Mouse (Mus musculus) testis, postnatal 14 days (tissue): ENCODE results near the gene Chmp4b.

ENCODE experiments used
- DNase-seq: peaks from one replicate; pipeline ENCODE4 v3.0.0; 2021; ENCODE audit warnings: low spot score

Gene Chmp4b

DNA sequence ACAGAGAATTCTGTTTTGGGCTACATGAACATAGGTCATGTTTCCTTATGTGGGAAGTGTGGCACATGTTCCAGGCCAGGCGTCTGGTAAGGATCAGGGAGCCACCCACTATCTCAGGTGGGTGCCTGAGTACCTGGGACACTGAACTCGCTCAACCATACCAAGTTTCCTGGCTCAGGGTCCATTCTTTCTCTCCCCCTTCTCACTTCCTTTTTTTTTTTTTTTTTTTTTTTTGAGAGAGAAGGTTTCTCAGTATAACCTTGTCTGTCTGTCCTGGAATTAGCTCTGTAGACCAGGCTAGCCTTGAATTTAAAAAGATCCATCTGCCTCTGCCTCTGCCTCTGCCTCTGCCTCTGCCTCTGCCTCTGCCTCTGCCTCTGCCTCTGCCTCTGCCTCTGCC is 68.8 kb downstream of the Chmp4b start:
- no peak for DNase-seq

DNA sequence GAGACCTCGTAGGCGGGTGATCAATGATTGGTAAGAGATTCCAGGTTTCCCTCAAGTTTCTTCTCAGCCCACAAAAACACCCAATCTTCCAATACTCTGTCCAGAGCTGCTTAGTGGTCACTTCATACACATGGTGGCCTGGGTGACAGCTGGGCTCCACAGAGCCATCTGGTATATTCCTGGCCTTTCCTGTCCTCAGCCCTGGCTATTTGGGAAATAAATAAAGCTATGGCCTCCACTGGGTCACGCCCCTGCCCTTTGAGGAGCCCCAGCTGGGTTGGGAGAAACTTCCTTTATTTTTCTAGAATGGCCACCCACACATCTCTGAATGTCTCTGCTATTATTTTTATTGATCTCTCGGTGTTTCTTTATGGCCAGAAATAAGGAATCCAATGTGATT is 72.0 kb downstream of the Chmp4b start:
- no peak for DNase-seq

DNA sequence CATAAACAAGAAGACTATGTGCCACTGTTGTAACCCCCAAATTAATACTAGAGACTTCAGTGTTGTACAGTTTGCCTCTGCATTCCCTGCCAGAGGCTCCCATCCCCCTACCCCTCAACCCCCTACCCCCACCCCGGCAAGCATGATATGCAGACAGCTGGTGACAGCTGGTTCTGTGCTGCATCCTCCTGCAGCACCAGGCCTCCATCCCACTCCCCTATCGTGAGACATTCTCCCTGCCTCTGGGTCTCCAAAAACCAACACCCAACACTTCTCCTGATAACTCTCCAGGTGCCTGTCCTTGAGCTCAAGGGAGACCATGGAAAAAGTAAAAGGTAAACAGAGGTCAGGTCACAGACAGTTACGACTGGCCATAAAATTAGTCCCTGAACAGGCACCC is 78.2 kb downstream of the Chmp4b start:
- DNase-seq: no peak

DNA sequence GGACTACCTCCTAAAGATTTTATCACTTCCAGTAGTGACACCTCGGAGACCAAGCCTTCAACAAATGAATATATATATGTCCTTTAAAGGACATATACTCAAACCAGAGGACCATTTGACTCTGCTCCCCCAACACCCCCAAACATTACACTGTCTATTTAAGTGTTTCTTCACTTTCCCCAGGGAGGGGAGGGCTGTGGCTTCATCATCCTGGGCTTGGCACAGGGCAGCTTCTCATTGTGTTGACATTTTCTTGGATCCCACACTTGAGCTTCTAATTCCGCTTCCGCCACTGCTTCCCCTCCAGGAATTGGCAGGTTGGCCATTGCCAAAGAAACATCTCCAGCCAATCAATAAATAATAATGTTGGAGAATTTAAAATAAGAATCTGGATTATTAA is 79.3 kb downstream of the Chmp4b start:
- DNase-seq: no peak

DNA sequence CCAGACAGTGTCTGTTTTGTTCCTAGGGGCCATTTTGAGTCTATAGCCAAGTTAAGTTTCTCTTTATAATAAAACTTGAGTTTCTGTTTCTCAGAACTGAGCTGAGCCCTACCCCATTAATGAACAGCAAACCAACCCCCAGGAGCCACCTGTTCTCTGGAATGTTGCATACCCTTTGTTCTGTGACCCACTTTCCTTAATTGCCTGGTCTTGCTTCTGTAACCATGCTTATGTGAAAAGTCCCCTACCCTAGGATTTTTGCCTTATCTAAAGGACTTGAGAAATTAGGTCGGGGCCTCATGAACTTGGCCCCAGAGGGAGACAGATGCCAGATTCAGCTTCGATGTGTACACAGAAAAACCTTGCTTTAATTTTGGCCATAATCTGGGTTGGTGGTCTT is 80.4 kb downstream of the Chmp4b start:
- DNase-seq: no peak

DNA sequence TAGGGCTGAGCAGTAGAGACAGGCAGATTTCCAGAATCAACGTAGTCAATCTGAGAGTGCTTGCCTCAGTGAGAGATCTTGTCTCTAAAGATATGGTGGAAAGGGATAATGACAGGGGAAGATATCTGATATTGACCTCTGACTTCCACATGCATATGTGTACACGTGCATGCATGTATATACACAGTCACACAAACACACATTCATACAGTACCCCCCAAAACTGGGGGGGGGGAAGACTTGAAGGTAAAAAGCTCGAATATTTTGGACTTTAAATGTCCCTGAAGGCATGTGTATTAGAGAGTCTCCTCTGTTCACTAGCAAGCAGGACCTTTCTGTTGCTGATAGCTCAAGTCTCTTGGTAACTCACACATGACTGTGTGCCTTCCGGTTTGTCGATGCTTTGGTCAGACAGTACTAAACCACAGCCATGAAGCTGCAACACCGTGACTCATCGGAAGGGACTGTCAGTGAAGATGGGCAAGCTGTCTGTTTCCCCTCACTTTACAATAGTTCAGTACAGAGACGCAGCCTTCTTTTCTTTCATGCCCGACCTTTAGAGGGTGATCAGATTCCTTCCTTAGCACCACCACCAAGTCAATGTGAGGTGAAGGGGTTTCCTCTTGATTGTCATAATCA is 81.1 kb downstream of the Chmp4b start:
- DNase-seq: no peak

DNA sequence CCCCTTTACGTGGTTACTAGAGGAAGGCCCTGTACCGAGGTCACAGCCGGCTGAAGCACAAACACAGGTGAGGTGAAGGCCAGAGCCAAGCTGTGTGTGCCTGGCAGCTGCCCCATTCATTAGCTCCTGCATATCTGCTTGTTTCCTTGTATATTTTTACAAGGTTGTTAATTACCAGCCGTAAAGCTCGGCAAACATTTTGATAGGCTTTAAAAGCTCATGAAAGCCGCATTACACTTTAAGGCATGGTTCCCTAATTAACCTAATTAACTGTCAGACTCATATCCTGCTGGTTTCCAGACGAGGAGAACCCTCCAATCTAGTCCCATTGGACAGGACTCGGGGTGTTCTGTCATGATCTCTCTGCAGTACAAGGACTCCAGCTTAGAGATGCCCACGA is 83.5 kb downstream of the Chmp4b start:
- DNase-seq: no peak

DNA sequence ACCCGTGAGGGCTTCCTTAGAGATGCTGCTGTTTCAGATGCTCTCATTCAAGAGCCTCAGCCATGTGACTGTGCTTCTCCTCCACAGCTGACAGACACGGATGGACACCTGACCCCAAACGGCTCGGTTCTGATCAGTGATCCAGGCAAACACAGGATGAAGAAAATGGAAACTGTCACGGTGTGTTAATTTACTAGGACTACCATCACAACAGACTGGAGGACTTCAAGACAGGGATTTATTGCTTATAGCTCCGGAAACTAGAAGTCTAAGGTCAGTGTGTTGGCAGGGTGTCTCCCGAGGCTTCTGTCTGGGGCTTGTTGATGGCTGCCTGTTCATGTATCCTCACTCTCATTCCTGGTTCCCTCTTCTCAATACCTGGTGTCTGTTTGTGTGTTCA is 83.9 kb downstream of the Chmp4b start:
- no peak for DNase-seq

DNA sequence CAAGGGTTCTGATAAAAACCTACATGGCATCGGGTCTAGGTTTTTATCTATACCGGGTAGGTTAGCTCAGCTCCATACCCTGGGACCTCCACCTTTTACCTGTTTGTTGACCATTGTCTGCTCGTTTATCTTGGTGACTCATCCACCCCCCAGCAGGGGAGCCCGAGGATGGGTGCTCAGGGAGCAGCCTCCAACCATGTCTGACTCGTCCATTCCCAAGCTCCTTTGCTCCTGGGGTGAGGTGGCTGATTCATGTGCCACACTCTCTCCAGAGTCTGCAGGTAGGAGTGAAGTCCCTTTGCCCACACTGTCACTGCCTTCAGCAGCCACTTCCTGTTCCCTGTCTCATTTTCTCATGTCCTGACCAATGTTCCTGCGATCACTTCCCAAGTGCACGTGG is 84.5 kb downstream of the Chmp4b start:
- DNase-seq: no peak

DNA sequence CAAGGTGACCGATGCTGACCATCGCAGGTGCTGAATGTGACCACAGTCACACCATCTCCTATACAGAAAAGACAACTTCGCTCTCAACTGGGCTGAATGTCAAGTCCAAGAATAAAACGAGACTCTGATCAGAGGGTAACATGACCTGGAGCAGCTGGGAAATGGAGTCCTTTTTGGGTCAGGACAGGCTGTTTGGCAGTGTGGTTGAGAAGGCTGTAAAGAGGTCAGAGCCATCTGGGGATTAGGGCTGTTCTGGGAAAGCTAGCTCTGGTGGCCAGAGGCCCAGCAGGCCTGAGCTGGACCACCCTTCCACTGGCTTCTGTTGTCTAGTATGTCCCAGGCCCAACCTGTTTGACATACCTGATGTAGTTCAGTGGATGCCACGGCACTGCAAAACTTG is 87.1 kb downstream of the Chmp4b start:
- no peak for DNase-seq

DNA sequence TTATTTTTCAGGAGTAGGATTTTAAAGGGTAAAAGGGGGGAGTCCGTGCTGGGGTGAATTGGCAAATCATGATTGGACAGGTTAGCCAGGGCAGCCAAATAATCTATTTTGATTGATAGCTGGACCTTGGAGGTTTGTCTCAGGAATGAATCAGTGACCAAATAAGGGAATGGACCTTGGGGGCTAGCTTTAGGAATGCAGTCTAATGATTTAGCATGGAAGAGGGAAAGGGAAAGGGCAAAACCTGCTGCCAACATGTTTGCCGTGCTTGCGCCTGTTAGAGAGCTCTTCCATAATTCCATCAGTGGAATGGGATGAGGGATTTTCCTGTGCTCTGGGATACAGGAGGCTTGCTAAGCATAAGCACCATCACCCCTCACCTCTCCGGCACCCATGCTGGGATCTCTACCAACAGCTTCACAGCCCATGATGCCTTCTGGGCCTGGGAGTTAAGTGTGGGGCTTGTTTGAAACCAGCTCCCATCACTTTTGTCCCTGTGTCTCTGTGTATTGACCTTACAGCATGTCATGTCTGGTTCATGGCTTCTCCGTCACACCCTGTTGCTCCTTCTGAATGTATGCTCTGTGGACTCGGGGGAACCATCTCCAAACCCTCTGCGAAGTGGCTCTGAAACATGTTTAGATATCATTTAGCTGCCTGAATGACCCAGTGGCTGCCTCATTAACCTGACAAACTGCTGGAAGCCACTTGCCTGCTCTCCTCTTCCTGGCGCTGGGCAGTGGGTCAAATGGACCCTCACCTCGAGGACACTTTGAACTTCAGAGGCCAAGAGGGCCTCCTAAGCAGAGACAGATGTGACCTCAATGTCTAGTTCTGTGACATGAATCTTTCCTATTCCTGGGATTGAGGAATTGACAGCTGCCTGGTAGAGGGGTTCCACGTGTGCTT is 91.7 kb downstream of the Chmp4b start:
- DNase-seq: no peak

DNA sequence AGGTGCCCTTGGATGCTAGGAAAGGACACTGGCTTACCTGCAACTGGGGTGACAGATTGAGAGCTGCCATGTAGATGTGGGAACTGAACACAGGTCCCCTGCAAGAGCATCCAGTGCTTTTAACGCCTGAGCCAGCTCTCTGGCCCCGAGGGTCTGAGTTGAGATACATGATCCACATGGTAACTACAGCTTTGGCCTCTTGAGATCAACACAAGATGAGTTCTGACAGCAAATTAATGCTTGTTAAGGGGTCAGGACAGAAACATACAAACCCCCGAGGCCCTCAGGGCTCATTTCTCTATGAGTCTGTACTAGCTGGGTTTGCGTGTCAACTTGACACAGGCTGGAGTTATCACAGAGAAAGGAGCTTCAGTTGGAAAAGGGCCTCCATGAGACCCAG is 92.4 kb downstream of the Chmp4b start:
- no peak for DNase-seq
